Mouse (Mus musculus) heart, postnatal 0 days (tissue): ENCODE measurements around the gene Tcf7. TPM values are rescaled to one million over a fixed set of nuclear protein-coding genes. Genes with fewer than 3 reads are reported as not detected.

Experiments used
- ATAC-seq: fragments of 200-750 bp; cut with Nextera tagmentation; 2 replicates; pipeline ENCODE4 v1.8.0; 2017; ENCODE audit warnings: low read depth, moderate number of reproducible peaks, moderate library complexity; ENCODE audit not compliant: insufficient read depth
- DNase-seq: peaks from one replicate; pipeline ENCODE4 v3.0.0-alpha.2; 2016; ENCODE audit warnings: low spot score
- H3K27ac ChIP-seq: fragments of 300-500 bp; sonication (generic); 2 replicates; pipeline ENCODE4 v1.5.1; 2014; ENCODE audit warnings: low read depth, mild to moderate bottlenecking
- H3K27me3 ChIP-seq: fragments of 300-500 bp; sonication (generic); 2 replicates; pipeline ENCODE4 v1.6.1; 2014; ENCODE audit warnings: low read length, mixed read lengths; ENCODE audit not compliant: control insufficient read depth, insufficient read depth
- H3K36me3 ChIP-seq: fragments of 300-500 bp; sonication (generic); replicated peaks from 2 replicates; pipeline ENCODE4 v1.6.1; 2014; ENCODE audit warnings: low read length, mixed read lengths; ENCODE audit not compliant: control insufficient read depth, insufficient read depth
- H3K4me1 ChIP-seq: fragments of 300-500 bp; sonication (generic); 2 replicates; pipeline ENCODE4 v1.6.1; 2014; ENCODE audit warnings: antibody characterized with exemption; ENCODE audit not compliant: control insufficient read depth, insufficient read depth
- H3K4me2 ChIP-seq: fragments of 300-500 bp; sonication (generic); 2 replicates; pipeline ENCODE4 v1.6.1; 2014; ENCODE audit warnings: low read depth, mild to moderate bottlenecking, low read length, moderate library complexity
- H3K4me3 ChIP-seq: fragments of 300-500 bp; sonication (generic); 2 replicates; pipeline ENCODE4 v1.5.1; 2014; ENCODE audit warnings: low read depth, low read length
- H3K9ac ChIP-seq: fragments of 300-500 bp; sonication (generic); replicated peaks from 2 replicates; pipeline ENCODE4 v1.6.1; 2014; ENCODE audit warnings: low read depth, low read length, mixed read lengths
- H3K9me3 ChIP-seq: fragments of 300-500 bp; sonication (generic); replicated peaks from 2 replicates; pipeline ENCODE4 v1.6.1; 2016; ENCODE audit warnings: low read length; ENCODE audit not compliant: control insufficient read depth
- CTCF ChIP-seq: IDR thresholded peaks from 2 replicates; pipeline ENCODE4 v1.5.1; 2016; ENCODE audit warnings: antibody characterized with exemption, control low read depth, low read depth
- EP300 ChIP-seq: IDR thresholded peaks from 2 replicates; pipeline ENCODE4 v1.6.1; 2016; ENCODE audit warnings: antibody characterized with exemption, low read depth
- WGBS: fragments of 180-500 bp; shearing (Covaris S2); extraction: QIAGEN DNeasy Blood & Tissue Kit; methylation state at CpG from one replicate; pipeline ENCODE4 v1.1.7; 2014; 5-methylcytosine and 5-hydroxymethylcytosine counted together
- polyA plus RNA-seq: library from polyadenylated mRNA; unstranded; fragments of >200 nt; fragmentation: Nextera tagmentation; extraction: Ambion mirVana; gene quantifications from 2 replicates; pipeline ENCODE4 v1.2.1, GENCODE M21; 2015
- total RNA-seq: library from RNA; depleted of rRNA; stranded (reverse); fragments of >200 nt; gene quantifications from 2 replicates; pipeline ENCODE4 v1.2.3, GENCODE M21; 2014; ENCODE audit warnings: low replicate concordance

Gene Tcf7
- total and polyA plus RNA-seq, 2 experiments from 2014 or later: 0.15 to 1.1 TPM

DNA sequence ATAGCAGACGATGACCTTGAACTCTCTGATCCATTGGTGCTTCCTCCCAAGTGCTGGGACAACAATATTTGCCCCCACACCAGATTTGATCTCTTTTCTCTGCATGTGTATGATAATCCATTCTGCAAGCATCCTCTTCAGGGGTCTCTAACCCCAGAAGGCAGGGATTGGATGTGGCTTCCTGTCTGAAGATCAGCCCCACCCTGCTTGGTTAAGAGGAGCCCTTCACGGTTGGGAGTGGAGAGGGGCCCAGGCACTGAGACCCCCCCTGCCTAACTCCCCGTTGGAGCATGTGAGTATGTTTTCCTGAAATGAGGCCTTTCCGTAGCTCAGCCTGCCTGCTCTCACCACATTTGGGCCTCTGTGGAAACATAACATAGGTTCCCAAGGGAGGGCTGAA, 36.9 kb upstream of the Tcf7 start:
- Histone ChIP-seq H3K4me2 (no peak overlapping the region), H3K4me1 (no peaks in the 10 kb centered on the region), H3K27me3 (no peaks in the 10 kb centered on the region), H3K9ac (no peak overlapping the region), H3K36me3 (no peaks in the 10 kb centered on the region), H3K9me3 (no peaks in the 10 kb centered on the region), H3K4me3 (no peak overlapping the region), H3K27ac (no peak overlapping the region)
- no peak for DNase-seq
- no peak for ATAC-seq
- TF ChIP-seq EP300 (no peak), CTCF (no peak)
- WGBS: 60% methylated on average over 4 of the region's 4 CpGs

DNA sequence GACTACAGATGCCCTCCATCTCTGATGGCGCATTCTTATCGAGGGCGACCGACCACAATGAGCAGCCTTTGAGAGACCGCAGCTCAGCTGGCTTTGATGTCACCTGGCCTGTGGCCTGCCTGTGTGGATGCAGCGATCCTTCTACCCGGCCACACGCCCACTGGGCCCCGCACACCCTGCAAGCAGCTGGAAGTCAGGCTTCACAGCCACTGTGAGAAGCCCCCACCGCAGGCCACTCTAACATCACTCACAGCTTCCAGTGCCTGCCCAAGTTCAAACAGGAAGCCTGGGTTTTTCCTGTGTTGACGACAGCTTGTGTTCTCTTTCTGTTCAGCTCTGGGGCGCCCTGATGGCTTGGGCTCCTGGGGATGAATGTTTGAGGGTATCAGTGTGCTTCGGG, 35.6 kb upstream of the Tcf7 start:
- WGBS: 59% methylated on average over 13 of the region's 13 CpGs
- Histone ChIP-seq H3K4me2 (no peak overlapping the region; the same call in 1 of the 2 replicates), H3K27me3 (peaks cover 4% of the 10 kb centered on the region; the same call in 1 of the 2 replicates), H3K27ac (peak overlapping the region; percentile 43; the same call in 1 of the 2 replicates), H3K4me1 (no peaks in the 10 kb centered on the region), H3K36me3 (no peaks in the 10 kb centered on the region), H3K9me3 (no peaks in the 10 kb centered on the region), H3K9ac (no peak overlapping the region), H3K4me3 (no peak overlapping the region)
- DNase-seq (no peak), ATAC-seq (no peak)
- TF ChIP-seq CTCF: no peak

DNA sequence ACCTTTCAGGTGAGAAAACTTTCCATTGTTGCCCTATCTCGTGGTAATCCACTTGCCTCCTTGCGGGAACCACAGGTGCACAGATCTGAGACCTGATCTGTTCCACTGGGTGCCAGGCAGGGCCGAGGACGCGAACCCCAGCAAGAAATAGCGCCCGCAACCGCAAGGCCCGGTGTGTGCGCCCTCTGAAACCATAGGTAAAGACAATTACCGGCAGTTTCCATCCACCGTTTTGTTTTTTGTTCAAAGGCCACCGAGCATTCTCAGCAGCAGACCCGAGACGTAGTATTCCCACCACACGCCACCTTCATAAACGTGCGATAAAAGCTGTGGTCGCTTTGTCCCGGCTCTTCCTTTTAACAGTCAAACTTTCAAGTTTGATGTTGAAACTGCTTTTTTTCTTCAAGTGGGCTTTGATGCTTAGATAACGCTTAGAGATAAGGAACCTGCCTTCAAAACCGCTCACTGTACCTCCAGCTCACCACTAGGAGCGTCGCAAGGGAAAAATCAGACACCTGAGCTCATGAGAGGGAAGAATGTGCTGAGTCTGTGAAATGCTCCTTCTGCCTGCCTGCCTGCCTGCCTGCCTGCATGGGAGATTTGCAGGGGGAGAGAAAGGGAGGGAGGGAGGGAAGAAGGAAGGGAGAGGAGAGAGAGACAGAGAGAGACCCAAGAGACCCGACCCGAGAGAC, 31.4 kb upstream of the Tcf7 start:
- Histone ChIP-seq H3K9ac (no peak overlapping the region), H3K4me2 (no peak overlapping the region; the same call in 1 of the 2 replicates), H3K27me3 (peaks cover 4% of the 10 kb centered on the region; the same call in 1 of the 2 replicates), H3K4me1 (no peaks in the 10 kb centered on the region), H3K9me3 (no peaks in the 10 kb centered on the region), H3K4me3 (no peak overlapping the region), H3K27ac (no peak overlapping the region), H3K36me3 (no peaks in the 10 kb centered on the region)
- 15% methylated on average over 26 of the region's 26 CpGs for WGBS
- ATAC-seq: no peak
- 0 out of 2 replicates have a peak, but pooled peaks have one; percentile 13 for TF ChIP-seq CTCF
- TF ChIP-seq EP300: no peak
- no peak for DNase-seq

DNA sequence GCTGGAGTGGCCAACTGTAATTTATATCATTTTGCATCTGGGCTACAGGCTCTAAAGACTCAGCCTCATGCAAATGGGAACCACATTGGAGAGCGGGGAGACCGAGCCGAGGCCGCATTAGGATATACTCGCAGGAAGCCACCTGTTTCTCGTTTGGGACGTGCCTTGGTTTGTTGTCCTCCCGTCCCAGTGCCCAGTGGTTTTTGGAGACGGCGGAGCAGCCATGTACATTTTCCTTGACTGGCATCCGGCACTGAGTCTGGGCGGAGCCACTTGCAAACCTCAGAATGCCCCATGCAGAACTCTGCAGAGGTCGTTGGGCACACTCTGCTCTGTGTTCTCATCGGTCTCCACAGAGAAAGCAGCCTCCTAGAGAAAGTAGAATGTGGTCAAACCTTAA, 27.9 kb upstream of the Tcf7 start:
- no peak for ATAC-seq
- no peaks in the 10 kb centered on the region for H3K36me3 ChIP-seq
- 70% methylated on average over 14 of the region's 14 CpGs for WGBS
- no peaks in the 10 kb centered on the region for H3K4me1 ChIP-seq
- no peak overlapping the region; the same call in 1 of the 2 replicates for H3K27ac ChIP-seq
- no peaks in the 10 kb centered on the region for H3K9me3 ChIP-seq
- no peak for DNase-seq
- H3K4me3 ChIP-seq: no peak overlapping the region
- H3K27me3 ChIP-seq: peaks cover 4% of the 10 kb centered on the region; the same call in 1 of the 2 replicates
- H3K4me2 ChIP-seq: peak overlapping the region; percentile 23; the same call in 1 of the 2 replicates
- TF ChIP-seq EP300 (no peak), CTCF (no peak)
- H3K9ac ChIP-seq: no peak overlapping the region

DNA sequence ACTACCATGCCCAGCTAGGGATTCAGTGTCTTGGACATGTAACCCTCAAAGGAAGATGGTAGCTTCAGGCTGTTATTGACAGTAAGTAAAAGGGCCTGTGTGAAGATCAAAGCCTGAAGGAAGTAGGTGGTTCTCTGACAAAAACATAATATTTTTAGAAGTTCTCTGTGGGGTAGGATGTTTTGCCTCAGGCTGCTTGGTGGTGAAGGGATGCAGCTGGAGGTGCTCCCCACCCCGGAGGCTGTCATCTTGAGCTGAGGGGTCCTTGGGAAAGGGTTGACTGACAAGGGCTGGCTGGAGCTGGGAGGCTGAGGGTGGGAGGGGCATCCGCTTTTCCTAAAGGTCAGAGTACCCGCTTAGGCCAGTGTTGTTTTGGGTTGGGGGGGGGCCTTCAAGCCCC, 26.7 kb upstream of the Tcf7 start:
- TF ChIP-seq EP300: no peak
- no peak for TF ChIP-seq CTCF
- 52% methylated on average over 3 of the region's 3 CpGs for WGBS

DNA sequence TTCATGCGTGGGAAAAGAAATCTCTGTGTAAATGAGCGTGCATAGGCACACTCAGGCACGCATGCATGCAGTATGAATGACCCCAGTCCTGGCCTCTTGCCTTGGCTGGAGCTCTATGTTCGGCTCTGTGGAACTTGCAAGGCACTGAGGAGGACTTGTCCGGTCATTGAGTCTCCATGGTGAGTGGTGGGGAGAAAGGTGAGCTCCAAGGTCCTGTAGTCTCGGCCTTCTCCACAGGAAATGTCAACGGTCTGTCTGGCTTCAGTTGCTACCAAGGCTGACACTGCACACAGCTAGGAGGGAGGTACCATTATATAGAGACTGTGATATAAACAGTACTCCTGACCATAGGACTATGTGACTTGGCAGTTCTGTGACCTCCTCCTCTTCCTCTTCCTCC, 23.6 kb upstream of the Tcf7 start:
- TF ChIP-seq EP300 (no peak), CTCF (no peak)
- Histone ChIP-seq H3K4me1 (no peaks in the 10 kb centered on the region), H3K9me3 (no peaks in the 10 kb centered on the region), H3K36me3 (no peaks in the 10 kb centered on the region), H3K9ac (no peak overlapping the region), H3K27me3 (no peaks in the 10 kb centered on the region), H3K4me2 (no peak overlapping the region), H3K4me3 (no peak overlapping the region), H3K27ac (no peak overlapping the region)
- ATAC-seq: no peak
- DNase-seq: no peak
- 67% methylated on average over 7 of the region's 7 CpGs for WGBS

More for the DNA sequence above, 26.7 kb upstream of the Tcf7 start:
- Histone ChIP-seq H3K4me3 (no peak overlapping the region), H3K9me3 (no peaks in the 10 kb centered on the region), H3K27me3 (peaks cover 4% of the 10 kb centered on the region; the same call in 1 of the 2 replicates), H3K4me1 (no peaks in the 10 kb centered on the region), H3K27ac (peak overlapping the region; percentile 25; the same call in 1 of the 2 replicates), H3K9ac (no peak overlapping the region), H3K36me3 (no peaks in the 10 kb centered on the region), H3K4me2 (no peak overlapping the region)
- no peak for ATAC-seq
- DNase-seq: no peak
